Mouse (Mus musculus) thymus, postnatal 0 days (tissue): Measurements from ENCODE around the gene Kctd20. TPM values are rescaled to one million over a fixed set of nuclear protein-coding genes. Genes with fewer than 3 reads are reported as not detected.

Experiments
- DNase-seq: peaks from one replicate; pipeline ENCODE4 v3.0.0-alpha.2; 2015; ENCODE audit warnings: low spot score
- polyA plus RNA-seq: library from polyadenylated mRNA; unstranded; fragments of >200 nt; fragmentation: Nextera tagmentation; extraction: Ambion mirVana; gene quantifications from 2 replicates; pipeline ENCODE4 v1.2.1, GENCODE M21; 2015

The Kctd20 gene
- polyA plus RNA-seq, 1 experiment from 2014 or later = 65.8 TPM

DNA sequence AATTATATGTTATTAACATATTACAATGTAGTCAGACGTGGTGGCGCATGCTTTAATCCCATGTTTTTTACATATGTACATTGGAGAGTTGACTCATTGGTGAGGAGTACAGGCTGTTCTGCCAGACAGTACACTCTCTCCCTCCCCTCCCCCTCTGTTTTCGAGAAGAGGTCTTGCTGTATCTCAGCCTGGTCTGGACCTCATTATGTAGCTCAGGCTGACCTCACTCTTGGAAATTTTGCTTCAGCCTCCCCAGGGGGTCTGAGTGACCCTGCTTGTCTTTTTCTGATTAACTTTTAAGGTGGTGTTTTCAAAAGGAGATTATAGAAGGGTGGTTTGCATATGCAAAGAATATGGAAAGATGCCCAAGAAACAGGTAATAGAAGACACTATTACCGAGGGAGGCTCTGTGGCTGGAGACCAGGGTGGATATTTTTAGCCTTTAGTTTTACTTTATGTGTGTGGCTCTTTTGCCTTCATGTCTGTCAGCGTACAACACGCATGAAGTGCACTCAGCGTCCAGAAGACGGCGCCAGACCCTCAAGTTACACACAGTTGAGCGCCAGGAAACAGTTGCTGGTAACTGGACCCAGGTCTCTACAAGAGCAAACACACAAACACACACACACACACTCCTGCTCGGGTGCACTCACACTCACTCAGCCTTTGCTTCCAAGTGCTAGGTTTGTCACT, 66.7 kb downstream of the Kctd20 start:
- no peak for DNase-seq

Other genes starting within 250 kb of the Kctd20 start
- gene AC170998.1, start 225.9 kb upstream of the Kctd20 start, polyA plus RNA-seq = 0.87 and 2.1 TPM in 2 replicates
- gene Mapk13, start 182.7 kb upstream of the Kctd20 start, polyA plus RNA-seq = 6.7 and 6.9 TPM in 2 replicates
- 6.2 and 8.6 TPM in 2 replicates for gene Brpf3, start 150.9 kb upstream of the Kctd20 start, polyA plus RNA-seq
- 0.10 TPM in 1 of 2 replicates, not detected in the other for gene Pnpla1, start 93.5 kb upstream of the Kctd20 start, polyA plus RNA-seq
- gene 4930539E08Rik, start 36.6 kb upstream of the Kctd20 start, polyA plus RNA-seq = 1.4 and 2.2 TPM in 2 replicates
- not detected in 2 replicates for gene Pxt1, start 8.1 kb upstream of the Kctd20 start, polyA plus RNA-seq
- gene Stk38, start 56.0 kb downstream of the Kctd20 start, polyA plus RNA-seq = 95.4 and 121 TPM in 2 replicates
- 723 and 729 TPM in 2 replicates for gene Srsf3, start 80.7 kb downstream of the Kctd20 start, polyA plus RNA-seq
- gene Cdkn1a, start 139.0 kb downstream of the Kctd20 start, polyA plus RNA-seq = 39.3 and 39.7 TPM in 2 replicates
- 4.9 and 5.4 TPM in 2 replicates for gene Rab44, start 162.2 kb downstream of the Kctd20 start, polyA plus RNA-seq